In genomic region chr6:120309787-120310186, GRCm38 (mm10) we compare ENCODE assay signal across 34 mouse cellular contexts. TPM values are rescaled to one million over a fixed set of nuclear protein-coding genes. Genes with fewer than 3 reads are reported as not detected.
DNase-seq lines count a peak whose midpoint lies in the region; ATAC-seq and TF ChIP-seq lines count a peak whose summit lies in the region.
"Had no signal": no experiment of that assay in that cellular context is flagged by ENCODE, and none has a peak within 500 bp of the region (broad histone marks: within the 10 kb centered on the region; RNA-seq: fewer than 3 reads in every experiment).

No protein-coding gene starts in this region.

- H3K9ac ChIP-seq in heart, embryonic 14.5 days (ENCODE audit: low read length), result no peak overlapping the region
- H3K9ac ChIP-seq in kidney, embryonic 15.5 days, result no peak overlapping the region
- H3K9ac ChIP-seq in intestine, embryonic 15.5 days, result no peak overlapping the region
- H3K9ac ChIP-seq: embryonic facial prominence, embryonic 15.5 days; forebrain, embryonic 15.5 days had no signal

- ATAC-seq in heart, embryonic 14.5 days (ENCODE audit: insufficient number of reproducible peaks, insufficient read depth, low FRiP score, low read depth), result peak; percentile 66
- no peak for ATAC-seq in kidney, embryonic 15.5 days (replicated peaks; ENCODE audit: low FRiP score)
- 0 out of 2 replicates have a peak, but pooled peaks have one; percentile 34 for ATAC-seq in intestine, embryonic 15.5 days
- ATAC-seq: forebrain, embryonic 15.5 days; hindbrain, embryonic 16.5 days; lung, postnatal 0 days; Patski had no signal

- DNase-seq in heart, postnatal 4 days, result no peak
- DNase-seq in kidney, postnatal 36 days, result peak; percentile 6 to 24
- DNase-seq in thymus, adult 2 months, result no peak
- DNase-seq: B cell, adult 2 months; cerebellum, adult 11 months; cerebellum, adult 9-11 months; layer of hippocampus, adult 9-11 months; retina, postnatal 1 day; right cerebral cortex, postnatal 25 days; thymus, postnatal 4 days had no signal

- peak overlapping the region; percentile 51 for H3K4me2 ChIP-seq in heart, embryonic 14.5 days (ENCODE audit: low read length)
- H3K4me2 ChIP-seq in kidney, embryonic 15.5 days, result no peak overlapping the region
- H3K4me2 ChIP-seq in intestine, embryonic 15.5 days (replicated peaks), result no peak overlapping the region
- H3K4me2 ChIP-seq: embryonic facial prominence, embryonic 15.5 days; forebrain, embryonic 15.5 days; midbrain, embryonic 11.5 days had no signal

- peak overlapping the region in 1 of 2 experiments; percentile 50; a peak in 2 of 4 replicates for H3K27ac ChIP-seq in heart, embryonic 14.5 days (replicated peaks in 1 of 2; ENCODE audit: control insufficient read depth in 1 of 2, insufficient read depth in 1 of 2, low read depth in 2 of 2, low read length in 2 of 2)
- no peak overlapping the region for H3K27ac ChIP-seq in kidney, embryonic 15.5 days
- no peak overlapping the region for H3K27ac ChIP-seq in intestine, embryonic 15.5 days
- peak overlapping the region; percentile 65 for H3K27ac ChIP-seq in small intestine, adult 2 months (ENCODE audit: insufficient read depth, low read depth, low read length)
- H3K27ac ChIP-seq in thymus, adult 2 months (ENCODE audit: control insufficient read depth, insufficient read depth, low read length), result no peak overlapping the region
- H3K27ac ChIP-seq: embryonic facial prominence, embryonic 15.5 days; forebrain, embryonic 15.5 days; hindbrain, embryonic 10.5 days had no signal

- TF ChIP-seq POLR2A in small intestine, adult 2 months (IDR thresholded peaks at IDR 0.05; ENCODE audit: low read depth, low read length), result no peak
- TF ChIP-seq POLR2A in thymus, adult 2 months (IDR thresholded peaks at IDR 0.05; ENCODE audit: control insufficient read depth, extremely low read depth, insufficient read depth, low read length, poor library complexity), result no peak

- H3K9me3 ChIP-seq in heart, embryonic 14.5 days (ENCODE audit: control insufficient read depth, low read length), result no peaks in the 10 kb centered on the region
- no peaks in the 10 kb centered on the region for H3K9me3 ChIP-seq in kidney, embryonic 15.5 days (replicated peaks)
- H3K9me3 ChIP-seq in intestine, embryonic 15.5 days, result no peaks in the 10 kb centered on the region
- H3K9me3 ChIP-seq: embryonic facial prominence, embryonic 15.5 days; forebrain, embryonic 15.5 days; G1E; hindbrain, embryonic 10.5 days had no signal

- WGBS in heart, embryonic 14.5 days, result 8% methylated on average over 3 of the region's 3 CpGs
- WGBS in kidney, embryonic 15.5 days, result 47% methylated on average over 3 of the region's 3 CpGs
- WGBS in intestine, embryonic 15.5 days, result 31% methylated on average over 3 of the region's 3 CpGs
- WGBS in small intestine, adult 2 months, result 31% methylated on average over 3 of the region's 3 CpGs
- WGBS in thymus, adult 2 months, result 93% methylated on average over 3 of the region's 3 CpGs

- no peak for TF ChIP-seq CTCF in small intestine, adult 2 months (IDR thresholded peaks at IDR 0.05; ENCODE audit: extremely low read depth, insufficient read length, insufficient replicate concordance, low read depth, low read length)
- no peak for TF ChIP-seq CTCF in thymus, adult 2 months (IDR thresholded peaks at IDR 0.05; ENCODE audit: borderline replicate concordance, control insufficient read depth, extremely low read depth, insufficient read depth, low read length, poor library complexity)

- H3K4me1 ChIP-seq in heart, embryonic 14.5 days (ENCODE audit: control insufficient read depth in 2 of 2, insufficient read depth in 2 of 2, low read length in 2 of 2), result peaks cover 8 to 14% of the 10 kb centered on the region in 2 experiments
- no peaks in the 10 kb centered on the region for H3K4me1 ChIP-seq in kidney, embryonic 15.5 days
- H3K4me1 ChIP-seq in intestine, embryonic 15.5 days (replicated peaks), result no peaks in the 10 kb centered on the region
- peaks cover 4% of the 10 kb centered on the region; the same call in 1 of the 2 replicates for H3K4me1 ChIP-seq in small intestine, adult 2 months (ENCODE audit: control insufficient read depth, insufficient read depth, insufficient read length, low read length)
- no peaks in the 10 kb centered on the region for H3K4me1 ChIP-seq in thymus, adult 2 months (replicated peaks; ENCODE audit: control insufficient read depth, insufficient read depth, low read length)
- H3K4me1 ChIP-seq: embryonic facial prominence, embryonic 15.5 days; forebrain, embryonic 15.5 days had no signal

- no peaks in the 10 kb centered on the region for H3K27me3 ChIP-seq in heart, embryonic 14.5 days (ENCODE audit: control insufficient read depth, insufficient read depth, low read length)
- H3K27me3 ChIP-seq in kidney, embryonic 15.5 days, result no peaks in the 10 kb centered on the region
- no peaks in the 10 kb centered on the region for H3K27me3 ChIP-seq in intestine, embryonic 15.5 days (replicated peaks)
- H3K27me3 ChIP-seq in small intestine, adult 2 months (ENCODE audit: control insufficient read depth, insufficient read depth, low read length), result no peaks in the 10 kb centered on the region
- no peaks in the 10 kb centered on the region for H3K27me3 ChIP-seq in thymus, adult 2 months (ENCODE audit: control insufficient read depth, insufficient read depth, low read length)
- H3K27me3 ChIP-seq: CH12.LX; embryonic facial prominence, embryonic 15.5 days; forebrain, embryonic 15.5 days; Patski had no signal

- H3K36me3 ChIP-seq in heart, embryonic 14.5 days (ENCODE audit: control insufficient read depth, insufficient read depth, low read length), result no peaks in the 10 kb centered on the region
- H3K36me3 ChIP-seq in kidney, embryonic 15.5 days, result no peaks in the 10 kb centered on the region
- no peaks in the 10 kb centered on the region for H3K36me3 ChIP-seq in intestine, embryonic 15.5 days
- no peaks in the 10 kb centered on the region for H3K36me3 ChIP-seq in small intestine, adult 2 months (ENCODE audit: control insufficient read depth, insufficient read depth, low read length)
- H3K36me3 ChIP-seq in thymus, adult 2 months (ENCODE audit: control insufficient read depth, insufficient read depth, low read length), result no peaks in the 10 kb centered on the region
- H3K36me3 ChIP-seq: embryonic facial prominence, embryonic 15.5 days; forebrain, embryonic 15.5 days; G1E; hindbrain, embryonic 10.5 days had no signal

- H3K4me3 ChIP-seq in heart, embryonic 14.5 days (ENCODE audit: control insufficient read depth in 1 of 2, insufficient read depth in 1 of 2, low read depth in 1 of 2, low read length in 2 of 2), result no peak overlapping the region
- H3K4me3 ChIP-seq in kidney, embryonic 15.5 days (replicated peaks), result no peak overlapping the region
- H3K4me3 ChIP-seq in intestine, embryonic 15.5 days (replicated peaks), result no peak overlapping the region
- H3K4me3 ChIP-seq in small intestine, adult 2 months (ENCODE audit: low read depth, low read length), result no peak overlapping the region
- H3K4me3 ChIP-seq in thymus, adult 2 months (ENCODE audit: control insufficient read depth, insufficient read depth, low read length), result no peak overlapping the region
- H3K4me3 ChIP-seq: embryonic facial prominence, embryonic 15.5 days; forebrain, embryonic 15.5 days; hindbrain, embryonic 10.5 days had no signal

RNA-seq across cellular contexts. Expression of gene B4galnt3, which starts 15.4 kb away (rescaled TPM):
- polyA plus RNA-seq in heart, embryonic 14.5 days (2014; fragmentation: Nextera tagmentation; extraction: Ambion mirVana), result 0.19 and 0.26 TPM in 2 replicates
- under 1 TPM; 0.65 to 0.81 TPM for total RNA-seq in heart, postnatal 4 days (2021)
- polyA plus RNA-seq in kidney, embryonic 15.5 days (2015; fragmentation: Nextera tagmentation; extraction: Ambion mirVana), result 2.2 and 2.6 TPM in 2 replicates
- 1.4 and 1.6 TPM in 2 replicates for polyA plus RNA-seq in intestine, embryonic 15.5 days (2015; fragmentation: Nextera tagmentation; extraction: Ambion mirVana)
- polyA plus RNA-seq in small intestine, adult 2 months (2012; rRNA removed), result 12.2 and 15.8 TPM in 2 replicates
- polyA plus RNA-seq in thymus, adult 2 months (2012; rRNA removed), result 0.57 and 0.66 TPM in 2 replicates
- total RNA-seq: common myeloid progenitor, adult 5-6 weeks; G1E; granulocyte monocyte progenitor cell, adult 5-6 weeks; neutrophil, adult 5-6 weeks had no signal
- polyA plus RNA-seq: G1E; lung, postnatal 0 days had no signal

RNA-seq across cellular contexts. Expression of gene D330020A13Rik, which starts 15.6 kb away (rescaled TPM):
- 0.30 and 0.35 TPM in 2 replicates for polyA plus RNA-seq in heart, embryonic 14.5 days (2014; fragmentation: Nextera tagmentation; extraction: Ambion mirVana)
- not detected for total RNA-seq in heart, postnatal 4 days (2021)
- polyA plus RNA-seq in kidney, embryonic 15.5 days (2015; fragmentation: Nextera tagmentation; extraction: Ambion mirVana), result 0.52 and 0.81 TPM in 2 replicates
- polyA plus RNA-seq in intestine, embryonic 15.5 days (2015; fragmentation: Nextera tagmentation; extraction: Ambion mirVana), result 0.40 TPM in 2 replicates
- polyA plus RNA-seq in small intestine, adult 2 months (2012; rRNA removed), result 0.29 TPM in 1 of 2 replicates, not detected in the other
- polyA plus RNA-seq in thymus, adult 2 months (2012; rRNA removed), result not detected in 2 replicates
- total RNA-seq: CH12.LX; common myeloid progenitor, adult 5-6 weeks; G1E; gastrocnemius, adult 8-10 months; granulocyte monocyte progenitor cell, adult 5-6 weeks; left cerebral cortex, adult 18-20 months; left cerebral cortex, postnatal 36 days; megakaryocyte progenitor cell, adult 5-6 weeks; midbrain, postnatal 0 days; neutrophil, adult 5-6 weeks had no signal
- polyA plus RNA-seq: forebrain, embryonic 15.5 days; G1E; hindbrain, embryonic 10.5 days; large intestine, adult 2 months; liver, embryonic 16.5 days; lung, postnatal 0 days; midbrain, embryonic 11.5 days; spleen, adult 2 months had no signal

RNA-seq across cellular contexts. Expression of gene Kdm5a, which starts 54.1 kb away (rescaled TPM):
- 38.5 and 39.3 TPM in 2 replicates for polyA plus RNA-seq in heart, embryonic 14.5 days (2014; fragmentation: Nextera tagmentation; extraction: Ambion mirVana)
- 10 to 100 TPM; 44.8 to 45.7 TPM for total RNA-seq in heart, postnatal 4 days (2021)
- 47.6 and 50.3 TPM in 2 replicates for polyA plus RNA-seq in kidney, embryonic 15.5 days (2015; fragmentation: Nextera tagmentation; extraction: Ambion mirVana)
- polyA plus RNA-seq in intestine, embryonic 15.5 days (2015; fragmentation: Nextera tagmentation; extraction: Ambion mirVana), result 34.6 and 37.3 TPM in 2 replicates
- polyA plus RNA-seq in small intestine, adult 2 months (2012; rRNA removed), result 0.48 and 1.1 TPM in 2 replicates
- polyA plus RNA-seq in thymus, adult 2 months (2012; rRNA removed), result 12.9 and 13.2 TPM in 2 replicates

RNA-seq across cellular contexts. Expression of gene Ccdc77, which starts 54.4 kb away (rescaled TPM):
- 21.1 and 21.8 TPM in 2 replicates for polyA plus RNA-seq in heart, embryonic 14.5 days (2014; fragmentation: Nextera tagmentation; extraction: Ambion mirVana)
- 10 to 100 TPM; 10.5 to 12.2 TPM for total RNA-seq in heart, postnatal 4 days (2021)
- polyA plus RNA-seq in kidney, embryonic 15.5 days (2015; fragmentation: Nextera tagmentation; extraction: Ambion mirVana), result 28.0 TPM in 2 replicates
- polyA plus RNA-seq in intestine, embryonic 15.5 days (2015; fragmentation: Nextera tagmentation; extraction: Ambion mirVana), result 20.5 and 22.1 TPM in 2 replicates
- polyA plus RNA-seq in small intestine, adult 2 months (2012; rRNA removed), result 0.48 and 0.58 TPM in 2 replicates
- polyA plus RNA-seq in thymus, adult 2 months (2012; rRNA removed), result 7.6 and 7.8 TPM in 2 replicates

Comparison
In these comparisons a context has a peak if more than half of its experiments do, and no peak if none do; other contexts are left out.
1. DNase-seq: peak in kidney, postnatal 36 days (2 of 2); none in heart, postnatal 4 days (single experiment) and thymus, adult 2 months (single experiment).